Mouse (Mus musculus): ENCODE measurements around the gene Ucn3. TPM values are rescaled to one million over a fixed set of nuclear protein-coding genes. Genes with fewer than 3 reads are reported as not detected.

Gene Ucn3
- polyA plus RNA-seq, 1 experiment = not detected

GRCm38 (mm10) chr13:3894549-3894948, 50.6 kb downstream of the Ucn3 start:
- no peak for TF ChIP-seq GATA1 (IDR thresholded peaks at IDR 0.05; ENCODE audit: borderline replicate concordance, low read length)
- TF ChIP-seq FLI1 (IDR thresholded peaks at IDR 0.05; ENCODE audit: low read length) = no peak
- Histone ChIP-seq H3K4me1 (peaks cover 41% of the 10 kb centered on the region), H3K36me3 (replicated peaks; ENCODE audit: low read length) (peaks cover 11% of the 10 kb centered on the region), H3K9me3 (no peaks in the 10 kb centered on the region), H3K27me3 (replicated peaks) (no peaks in the 10 kb centered on the region), H3K4me3 (replicated peaks) (no peak overlapping the region)

DNA sequence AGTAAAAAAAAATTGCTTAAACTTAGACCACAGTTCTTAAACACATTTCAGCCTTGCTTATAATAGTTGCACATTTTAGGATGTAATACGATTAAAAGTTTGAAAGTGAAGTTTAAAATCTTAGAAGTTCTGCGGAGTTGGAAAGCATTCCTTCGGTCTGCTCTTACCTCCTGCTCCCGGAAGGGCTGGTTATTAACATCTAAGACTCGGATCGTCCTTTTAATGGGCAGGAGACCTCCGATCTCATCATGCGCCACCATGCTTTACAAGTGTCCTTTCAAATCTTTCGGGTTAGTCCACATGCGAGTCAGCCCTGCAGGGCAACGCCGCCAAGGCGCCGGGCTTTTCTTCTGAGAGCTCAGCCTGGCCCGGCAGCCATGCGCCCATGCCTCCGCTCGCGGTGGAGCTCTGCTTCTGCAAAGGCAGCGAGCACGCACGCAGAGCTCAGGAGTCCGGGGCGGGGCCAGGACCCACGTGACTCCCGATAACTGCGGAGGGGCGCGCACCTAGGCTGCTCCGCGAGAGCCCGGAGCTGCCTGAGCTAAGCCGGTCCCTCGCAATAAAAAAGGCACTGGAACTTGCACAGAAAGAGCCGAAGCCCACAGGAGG, 51.9 kb downstream of the Ucn3 start:
- H3K9me3 ChIP-seq = no peaks in the 10 kb centered on the region
- peaks cover 20% of the 10 kb centered on the region for H3K36me3 ChIP-seq (replicated peaks; ENCODE audit: low read length)
- H3K27me3 ChIP-seq (replicated peaks) = no peaks in the 10 kb centered on the region
- TF ChIP-seq GATA1 (IDR thresholded peaks at IDR 0.05; ENCODE audit: borderline replicate concordance, low read length) = no peak
- no peak for TF ChIP-seq FLI1 (IDR thresholded peaks at IDR 0.05; ENCODE audit: low read length)
- H3K4me1 ChIP-seq = peaks cover 38% of the 10 kb centered on the region
- H3K4me3 ChIP-seq (replicated peaks) = peak overlapping the region; percentile 91

DNA sequence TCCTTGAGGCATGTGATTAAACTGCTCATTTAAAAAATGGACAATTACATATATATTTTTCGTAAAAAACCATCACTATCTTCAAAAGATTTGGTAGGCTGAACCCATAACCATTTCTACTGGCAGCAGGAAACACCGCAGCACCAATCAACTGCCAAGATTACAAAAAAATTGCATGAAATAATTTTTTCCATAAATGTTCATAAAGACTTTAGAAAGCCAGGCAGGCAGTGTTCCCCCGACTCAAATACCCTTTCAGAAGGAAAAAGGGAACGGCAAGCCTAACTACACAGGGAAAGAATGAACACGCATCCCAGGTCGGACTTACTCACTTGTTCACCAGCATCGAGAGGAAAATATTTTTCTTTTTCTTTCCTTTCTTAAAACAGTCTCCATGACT, 52.5 kb downstream of the Ucn3 start:
- Histone ChIP-seq H3K9me3 (no peaks in the 10 kb centered on the region), H3K27me3 (replicated peaks) (no peaks in the 10 kb centered on the region), H3K36me3 (replicated peaks; ENCODE audit: low read length) (peaks cover 26% of the 10 kb centered on the region), H3K4me1 (peaks cover 34% of the 10 kb centered on the region), H3K4me3 (replicated peaks) (peak overlapping the region; percentile 91)
- TF ChIP-seq FLI1 (IDR thresholded peaks at IDR 0.05; ENCODE audit: low read length) = no peak
- no peak for TF ChIP-seq GATA1 (IDR thresholded peaks at IDR 0.05; ENCODE audit: borderline replicate concordance, low read length)

DNA sequence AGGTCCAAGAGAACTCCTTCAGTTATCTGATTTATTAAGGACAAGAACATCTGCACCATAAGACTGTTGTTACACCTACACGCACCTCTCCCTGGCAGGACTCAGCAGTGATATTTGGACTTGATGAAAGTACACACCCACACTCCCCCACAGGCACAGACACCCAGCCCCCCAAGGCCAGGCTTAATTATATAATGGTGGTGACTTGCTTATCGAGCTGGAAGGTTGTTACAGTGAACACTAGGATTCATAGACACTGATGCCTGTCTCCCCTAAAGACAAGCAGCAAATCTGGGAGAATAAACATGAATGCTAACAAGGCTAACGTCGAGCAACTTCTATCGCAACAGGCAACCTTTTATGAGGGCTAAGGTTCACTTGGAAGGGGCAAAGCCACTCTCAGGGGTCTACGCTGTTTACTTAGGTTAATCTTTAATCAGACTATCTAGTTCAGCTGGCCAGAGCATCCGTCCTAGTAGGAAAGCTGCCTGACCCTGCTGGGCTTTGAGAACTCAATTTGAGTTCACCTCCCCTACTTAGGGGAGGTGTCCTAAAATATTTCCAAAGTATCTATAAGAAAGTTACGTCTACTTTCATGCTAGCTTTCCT, 53.6 kb downstream of the Ucn3 start:
- Histone ChIP-seq H3K4me3 (replicated peaks) (peak overlapping the region; percentile 91), H3K27me3 (replicated peaks) (no peaks in the 10 kb centered on the region), H3K36me3 (replicated peaks; ENCODE audit: low read length) (peaks cover 36% of the 10 kb centered on the region), H3K4me1 (peaks cover 42% of the 10 kb centered on the region), H3K9me3 (no peaks in the 10 kb centered on the region)
- TF ChIP-seq GATA1 (IDR thresholded peaks at IDR 0.05; ENCODE audit: borderline replicate concordance, low read length) (no peak), FLI1 (IDR thresholded peaks at IDR 0.05; ENCODE audit: low read length) (no peak)

Other genes with a start within 250 kb of the Ucn3 start
- gene Calml3, start 141.0 kb downstream of the Ucn3 start, polyA plus RNA-seq (2012; ENCODE audit: insufficient read depth, low replicate concordance) = not detected in 2 replicates
- gene Calm4, start 107.6 kb downstream of the Ucn3 start, polyA plus RNA-seq (2012; ENCODE audit: insufficient read depth, low replicate concordance) = not detected in 2 replicates
- not detected in 2 replicates for gene Calm5, start 91.2 kb downstream of the Ucn3 start, polyA plus RNA-seq (2012; ENCODE audit: insufficient read depth, low replicate concordance)
- 7.9 and 8.6 TPM in 2 replicates for gene Net1, start 27.1 kb downstream of the Ucn3 start, polyA plus RNA-seq (2012; ENCODE audit: insufficient read depth, low replicate concordance)
- not detected in 2 replicates for gene Tubal3, start 27.1 kb downstream of the Ucn3 start, polyA plus RNA-seq (2012; ENCODE audit: insufficient read depth, low replicate concordance)
- gene Akr1c14, start 103.7 kb upstream of the Ucn3 start, polyA plus RNA-seq (2012; ENCODE audit: insufficient read depth, low replicate concordance) = not detected in 2 replicates
- not detected in 2 replicates for gene Akr1c18, start 205.3 kb upstream of the Ucn3 start, polyA plus RNA-seq (2012; ENCODE audit: insufficient read depth, low replicate concordance)
- gene Akr1c13, start 245.8 kb upstream of the Ucn3 start, polyA plus RNA-seq (2012; ENCODE audit: insufficient read depth, low replicate concordance) = 4.7 TPM in 1 of 2 replicates, not detected in the other